Mouse (Mus musculus) subcutaneous adipose tissue, adult 2 months (tissue): ENCODE data around the gene Hbb-bh1. TPM values are rescaled to one million over a fixed set of nuclear protein-coding genes. Genes with fewer than 3 reads are reported as not detected.

Source experiments
- polyA plus RNA-seq: library from polyadenylated mRNA; depleted of rRNA; stranded (reverse); fragments of >200 nt; gene quantifications from 2 replicates; pipeline ENCODE4 v1.2.3, GENCODE M21; 2012; ENCODE audit warnings: low replicate concordance; rRNA removed

Hbb-bh1 gene
- not detected in 2 replicates for polyA plus RNA-seq

GRCm38 (mm10) chr7:103843034-103843433 is at the start of gene Hbb-bh1:
TSS of gene Hbb-bh1 (minus strand) at chr7:103843164.

GRCm38 (mm10) chr7:103886152-103886551 is 43.2 kb upstream of the Hbb-bh1 start, which contains the start of gene Olfr66:
TSS of gene Olfr66 (minus strand) at chr7:103886252.

GRCm38 (mm10) chr7:103853090-103853489 is 10.1 kb upstream of the Hbb-bh1 start, which contains the start of gene Hbb-y:
TSS of gene Hbb-y (minus strand) at chr7:103853216.

GRCm38 (mm10) chr7:103840268-103840667 is 2.7 kb downstream of the Hbb-bh1 start, which contains the start of gene Hbb-bh2:
TSS of gene Hbb-bh2 (minus strand) at chr7:103840520.

GRCm38 (mm10) chr7:103827808-103828207 is 15.2 kb downstream of the Hbb-bh1 start, which contains the start of gene Hbb-bs:
TSS of gene Hbb-bs (minus strand) at chr7:103828096.

DNA sequence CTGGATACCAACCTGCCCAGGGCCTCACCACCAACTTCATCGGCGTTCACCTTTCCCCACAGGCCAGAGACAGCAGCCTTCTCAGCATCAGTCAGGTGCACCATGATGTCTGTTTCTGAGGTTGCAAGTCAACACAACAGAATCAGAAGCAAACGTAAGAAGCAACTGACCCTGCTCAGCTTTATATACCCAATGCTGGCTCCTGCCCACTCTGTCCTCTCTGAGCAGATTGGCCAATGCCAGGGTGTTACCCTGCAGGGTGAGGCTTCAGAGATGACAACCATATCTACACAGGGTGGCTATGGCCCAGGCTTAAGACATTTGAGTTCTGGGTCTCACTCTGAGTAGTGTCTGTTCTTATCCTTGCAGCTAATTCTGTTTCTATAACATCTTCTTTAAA is 29.2 kb downstream of the Hbb-bh1 start, which contains the start of gene Hbb-bt:
Gene Hbb-bt, minus strand, starts transcription at position 231 of the 400 bp plus-strand sequence.

DNA sequence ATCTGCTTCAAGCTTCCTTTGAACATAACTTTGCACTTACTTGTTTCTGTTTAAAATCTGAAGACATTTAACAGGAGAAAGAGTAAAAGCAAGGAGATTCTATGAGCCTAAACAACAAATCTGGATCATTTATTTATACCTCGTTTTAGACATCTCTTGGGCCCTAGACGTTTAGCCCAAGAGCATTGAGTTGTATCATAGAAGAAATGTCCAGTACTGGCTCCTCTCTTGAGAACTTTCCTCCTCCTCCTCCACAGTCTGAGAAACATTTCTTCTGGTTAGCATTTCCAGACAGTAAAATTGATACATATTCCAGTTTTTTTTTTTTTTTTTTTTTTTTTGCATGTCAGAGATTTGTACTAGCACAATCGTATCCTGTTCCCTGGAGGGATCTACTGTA is 51.2 kb downstream of the Hbb-bh1 start, which contains the start of gene Olfr67:
Gene Olfr67, minus strand, starts transcription at position 101 of the 400 bp plus-strand sequence.

Other genes starting within 250 kb of the Hbb-bh1 start
- gene Olfr619, start 242.6 kb downstream of the Hbb-bh1 start, polyA plus RNA-seq, result not detected in 2 replicates
- not detected in 2 replicates for gene Olfr620, start 230.6 kb downstream of the Hbb-bh1 start, polyA plus RNA-seq
- not detected in 2 replicates for gene Olfr622, start 200.5 kb downstream of the Hbb-bh1 start, polyA plus RNA-seq
- gene Olfr623, start 179.5 kb downstream of the Hbb-bh1 start, polyA plus RNA-seq, result not detected in 2 replicates
- gene Olfr624, start 172.0 kb downstream of the Hbb-bh1 start, polyA plus RNA-seq, result not detected in 2 replicates
- not detected in 2 replicates for gene Olfr625-ps1, start 160.4 kb downstream of the Hbb-bh1 start, polyA plus RNA-seq
- gene Olfr243, start 128.5 kb downstream of the Hbb-bh1 start, polyA plus RNA-seq, result not detected in 2 replicates
- not detected in 2 replicates for gene Olfr628, start 112.8 kb downstream of the Hbb-bh1 start, polyA plus RNA-seq
- not detected in 2 replicates for gene Olfr629, start 98.2 kb downstream of the Hbb-bh1 start, polyA plus RNA-seq
- gene Olfr630, start 85.8 kb downstream of the Hbb-bh1 start, polyA plus RNA-seq, result not detected in 2 replicates
- not detected in 2 replicates for gene Olfr69, start 71.6 kb downstream of the Hbb-bh1 start, polyA plus RNA-seq
- not detected in 2 replicates for gene Olfr68, start 63.5 kb downstream of the Hbb-bh1 start, polyA plus RNA-seq
- not detected in 2 replicates for gene Olfr67, start 51.3 kb downstream of the Hbb-bh1 start, polyA plus RNA-seq
- 130 and 168 TPM in 2 replicates for gene Hbb-bt, start 29.2 kb downstream of the Hbb-bh1 start, polyA plus RNA-seq
- gene Hbb-bs, start 15.1 kb downstream of the Hbb-bh1 start, polyA plus RNA-seq, result 1,520 and 2,066 TPM in 2 replicates
- not detected in 2 replicates for gene Hbb-bh2, start 2.6 kb downstream of the Hbb-bh1 start, polyA plus RNA-seq
- not detected in 2 replicates for gene Hbb-y, start 10.1 kb upstream of the Hbb-bh1 start, polyA plus RNA-seq
- gene Olfr66, start 43.1 kb upstream of the Hbb-bh1 start, polyA plus RNA-seq, result not detected in 2 replicates
- not detected in 2 replicates for gene Olfr64, start 51.3 kb upstream of the Hbb-bh1 start, polyA plus RNA-seq
- not detected in 2 replicates for gene Olfr65, start 60.3 kb upstream of the Hbb-bh1 start, polyA plus RNA-seq
- gene Olfr631, start 85.7 kb upstream of the Hbb-bh1 start, polyA plus RNA-seq, result not detected in 2 replicates
- gene Olfr632, start 91.2 kb upstream of the Hbb-bh1 start, polyA plus RNA-seq, result not detected in 2 replicates
- not detected in 2 replicates for gene Olfr633, start 101.3 kb upstream of the Hbb-bh1 start, polyA plus RNA-seq
- gene Olfr635, start 128.0 kb upstream of the Hbb-bh1 start, polyA plus RNA-seq, result not detected in 2 replicates
- gene Olfr638, start 155.6 kb upstream of the Hbb-bh1 start, polyA plus RNA-seq, result not detected in 2 replicates
- not detected in 2 replicates for gene Olfr639, start 174.1 kb upstream of the Hbb-bh1 start, polyA plus RNA-seq
- not detected in 2 replicates for gene Olfr640, start 182.4 kb upstream of the Hbb-bh1 start, polyA plus RNA-seq
- gene Olfr641, start 192.3 kb upstream of the Hbb-bh1 start, polyA plus RNA-seq, result not detected in 2 replicates
- not detected in 2 replicates for gene Olfr642, start 209.5 kb upstream of the Hbb-bh1 start, polyA plus RNA-seq
- not detected in 2 replicates for gene 4930516K23Rik, start 218.3 kb upstream of the Hbb-bh1 start, polyA plus RNA-seq
- not detected in 2 replicates for gene Olfr644, start 228.7 kb upstream of the Hbb-bh1 start, polyA plus RNA-seq
- gene Olfr645, start 242.3 kb upstream of the Hbb-bh1 start, polyA plus RNA-seq, result not detected in 2 replicates